Mouse (Mus musculus) CH12.LX (cell line): ENCODE measurements around the gene Clcnka.

ENCODE experiments used
- BHLHE40 ChIP-seq: IDR thresholded peaks from 2 replicates; pipeline ENCODE4 v1.6.1; 2011; ENCODE audit warnings: mild to moderate bottlenecking, low read depth, low read length, improper control_type of control experiment
- CTCF ChIP-seq, 2 experiments: IDR thresholded peaks in 1 of 2; conservative IDR thresholded peaks in 1 of 2; 2 replicates each; pipeline ENCODE4 v1.5.1; 2011 to 2012; ENCODE audit warnings: low read depth in 2 of 2, low read length in 2 of 2, improper control_type of control experiment in 1 of 2, inconsistent platforms in 1 of 2, mild to moderate bottlenecking in 1 of 2, moderate library complexity in 1 of 2
- E2F4 ChIP-seq: IDR thresholded peaks from 2 replicates; pipeline ENCODE4 v1.6.1; 2011; ENCODE audit warnings: low read depth, low read length, improper control_type of control experiment; ENCODE audit not compliant: insufficient replicate concordance
- EP300 ChIP-seq: IDR thresholded peaks from 2 replicates; pipeline ENCODE4 v1.6.1; 2011; ENCODE audit warnings: low read length, improper control_type of control experiment
- IRF4 ChIP-seq: IDR thresholded peaks from 2 replicates; pipeline ENCODE4 v1.6.1; 2014; ENCODE audit warnings: low read depth, mild to moderate bottlenecking, inconsistent platforms, low read length, improper control_type of control experiment
- KAT2A ChIP-seq: IDR thresholded peaks from 2 replicates; pipeline ENCODE4 v1.6.1; 2012; ENCODE audit warnings: low read length, improper control_type of control experiment, inconsistent platforms; ENCODE audit not compliant: insufficient replicate concordance
- MAFK ChIP-seq: IDR thresholded peaks from 2 replicates; pipeline ENCODE4 v1.6.1; 2011; ENCODE audit warnings: low read length, improper control_type of control experiment; ENCODE audit not compliant: insufficient replicate concordance
- POLR2A ChIP-seq: IDR thresholded peaks from 2 replicates; pipeline ENCODE4 v1.6.1; 2011; ENCODE audit warnings: low read depth, mild to moderate bottlenecking, improper control_type of control experiment, low read length
- POLR2AphosphoS2 ChIP-seq: IDR thresholded peaks from 2 replicates; pipeline ENCODE4 v1.6.1; 2011; ENCODE audit warnings: low read depth, low read length, improper control_type of control experiment
- SMC3 ChIP-seq: IDR thresholded peaks from 2 replicates; pipeline ENCODE4 v1.6.1; 2011; ENCODE audit warnings: low read depth, low read length, improper control_type of control experiment
- TCF12 ChIP-seq: IDR thresholded peaks from 2 replicates; pipeline ENCODE4 v1.6.1; 2014; ENCODE audit warnings: low read depth, mild to moderate bottlenecking, inconsistent platforms, low read length, improper control_type of control experiment
- ZMIZ1 ChIP-seq: IDR thresholded peaks from 2 replicates; pipeline ENCODE4 v1.6.1; 2012; ENCODE audit warnings: low read depth, mild to moderate bottlenecking, inconsistent platforms, low read length, improper control_type of control experiment

- TF ChIP-seq EP300: no peak
- TF ChIP-seq POLR2A: no peak
- no peak for TF ChIP-seq CTCF (conservative IDR thresholded peaks at IDR 0.05 in 1 of 2, IDR thresholded peaks at IDR 0.05 in 1 of 2; ENCODE audit: low read depth in 2 of 2, low read length in 2 of 2)
- no peak for TF ChIP-seq KAT2A
- TF ChIP-seq BHLHE40: no peak
- no peak for TF ChIP-seq IRF4
- TF ChIP-seq POLR2AphosphoS2: no peak
- TF ChIP-seq E2F4: no peak
- TF ChIP-seq ZMIZ1: no peak
- no peak for TF ChIP-seq SMC3
- no peak for TF ChIP-seq MAFK
- no peak for TF ChIP-seq TCF12
Measured at GRCm38 (mm10) chr4:141343515-141343914, 55.0 kb downstream of the Clcnka start.
